Mouse (Mus musculus) ovary, postnatal 14 days (tissue): ENCODE data around the gene Clstn1.
"Not testable (repeated sequence)": the region's sequence is repeated elsewhere in the genome, so short reads cannot be mapped to it uniquely, and the experiment has no call there.

Experiments used
- DNase-seq: peaks from one replicate; pipeline ENCODE4 v3.0.0; 2022; ENCODE audit warnings: low spot score

Gene Clstn1

DNA sequence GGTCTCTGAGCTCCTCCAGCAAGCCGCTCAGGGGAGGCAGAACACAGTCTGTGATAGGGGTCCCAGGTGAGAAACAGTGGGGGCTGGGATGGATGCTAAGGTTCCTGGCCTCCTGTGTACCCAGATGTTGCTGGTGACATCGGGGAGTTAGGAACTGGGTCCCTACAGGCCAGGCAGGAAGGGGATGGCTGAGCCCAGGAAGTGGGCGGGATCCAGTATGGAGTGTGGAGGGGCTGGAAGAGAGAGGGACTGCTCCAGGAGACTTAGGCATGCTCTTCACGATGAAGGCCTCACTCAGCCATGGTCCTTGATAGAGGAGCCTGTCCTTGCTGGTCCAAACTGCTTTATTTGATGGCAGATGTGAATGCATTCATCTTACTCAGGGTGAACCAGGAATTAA lies 13.9 kb downstream of the Clstn1 start:
- DNase-seq = no peak

DNA sequence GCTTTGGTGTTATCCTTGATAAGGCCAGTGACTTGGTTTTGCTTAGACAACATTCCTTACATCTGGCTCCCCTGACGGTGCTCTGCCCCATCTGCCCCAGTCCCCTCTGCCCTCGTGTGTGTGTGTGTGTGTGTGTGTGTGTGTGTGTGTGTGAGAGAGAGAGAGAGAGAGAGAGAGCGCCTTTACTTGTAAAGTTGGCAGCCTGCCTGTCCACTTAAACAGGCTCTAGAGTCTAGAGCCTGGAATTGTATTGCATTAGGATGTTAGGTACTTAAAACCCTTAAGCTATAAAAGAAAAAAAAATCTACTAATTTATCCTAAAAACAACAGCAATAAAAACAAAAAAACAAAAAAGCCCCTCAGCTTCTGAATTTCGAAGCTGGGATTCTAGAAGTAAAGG lies 15.2 kb downstream of the Clstn1 start:
- DNase-seq = no peak

- DNase-seq = no peak
Observed at GRCm38 (mm10) chr4:149602236-149602635, 16.0 kb downstream of the Clstn1 start.

DNA sequence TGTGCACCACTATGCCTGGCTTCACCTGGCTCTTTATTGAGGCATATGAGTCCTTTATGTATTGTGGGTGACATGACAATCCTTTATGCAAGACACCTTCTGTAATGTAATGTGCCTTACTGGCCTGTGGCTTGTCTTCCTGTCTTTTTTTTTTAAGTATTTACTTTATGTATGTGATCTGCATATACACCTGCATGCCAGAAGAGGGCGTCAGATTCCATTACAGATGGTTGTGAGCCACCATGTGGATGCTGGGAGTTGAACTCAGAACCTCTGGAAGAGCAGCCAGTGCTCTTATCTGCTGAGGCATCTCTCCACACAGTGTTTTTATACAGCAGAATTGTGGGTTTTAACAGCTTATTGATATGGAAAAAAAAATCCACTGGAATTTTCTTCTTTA lies 17.6 kb downstream of the Clstn1 start:
- no peak for DNase-seq

DNA sequence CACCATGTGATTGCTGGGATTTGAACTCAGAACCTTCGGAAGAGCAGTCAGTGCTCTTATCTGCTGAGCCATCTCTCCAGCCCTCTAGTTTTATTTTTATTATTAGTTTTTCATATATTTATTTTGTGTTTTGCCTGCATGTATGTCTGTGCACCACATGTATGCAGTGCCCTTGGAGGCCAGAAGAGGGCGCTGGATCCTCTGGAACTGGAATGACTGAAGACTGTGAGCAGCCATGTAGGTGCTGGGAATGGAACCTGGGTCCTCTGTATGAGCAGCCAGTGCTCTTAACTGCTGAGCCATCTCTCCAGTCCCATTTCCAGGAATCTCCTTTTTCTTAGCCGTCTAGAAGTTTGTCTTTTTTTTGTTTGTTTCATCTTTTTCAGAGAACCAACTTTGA lies 18.2 kb downstream of the Clstn1 start:
- DNase-seq = no peak

- no peak for DNase-seq
Observed at GRCm38 (mm10) chr4:149606056-149606455, 19.8 kb downstream of the Clstn1 start.

DNA sequence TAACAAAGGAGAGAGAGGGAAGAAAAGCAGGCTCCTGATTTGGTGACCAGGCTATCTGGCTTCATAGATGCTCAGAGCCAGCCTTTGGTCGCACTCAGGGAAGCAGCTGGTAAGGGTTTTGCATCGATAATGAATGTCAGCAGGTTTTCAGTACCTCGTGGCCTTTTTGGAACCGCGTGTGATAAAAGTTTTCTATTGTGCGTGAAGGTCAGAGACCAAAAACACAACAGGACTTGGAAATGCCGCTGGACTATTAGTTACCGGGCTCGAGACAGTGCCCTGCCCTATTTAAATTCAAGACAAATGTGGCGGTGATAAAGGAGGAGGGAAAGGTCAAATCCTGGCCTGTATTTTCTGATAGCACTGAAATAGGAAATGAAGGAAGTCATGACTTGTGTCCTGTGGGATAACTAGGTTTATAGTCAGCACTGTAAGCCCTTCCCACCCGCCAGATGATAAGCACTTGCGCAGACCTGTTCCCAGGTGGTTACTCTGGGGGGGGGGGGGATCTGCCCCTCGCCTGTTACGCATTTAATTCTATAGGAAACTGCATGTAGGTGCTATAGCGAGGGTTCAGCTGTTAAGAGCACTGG lies 20.6 kb downstream of the Clstn1 start:
- no peak for DNase-seq

- peak; percentile 17 for DNase-seq
Observed at GRCm38 (mm10) chr4:149607591-149608308, 21.5 kb downstream of the Clstn1 start.

- no peak for DNase-seq
Observed at GRCm38 (mm10) chr4:149608309-149608638, 22.0 kb downstream of the Clstn1 start.

GRCm38 (mm10) chr4:149609256-149610025 lies 23.2 kb downstream of the Clstn1 start:
- no peak for DNase-seq

- peak; percentile 34 for DNase-seq
Observed at GRCm38 (mm10) chr4:149611376-149612044, 25.2 kb downstream of the Clstn1 start.

- DNase-seq = not testable (repeated sequence)
Observed at GRCm38 (mm10) chr4:149613497-149613896, 27.2 kb downstream of the Clstn1 start.

GRCm38 (mm10) chr4:149614869-149615268 lies 28.6 kb downstream of the Clstn1 start:
- no peak for DNase-seq

DNA sequence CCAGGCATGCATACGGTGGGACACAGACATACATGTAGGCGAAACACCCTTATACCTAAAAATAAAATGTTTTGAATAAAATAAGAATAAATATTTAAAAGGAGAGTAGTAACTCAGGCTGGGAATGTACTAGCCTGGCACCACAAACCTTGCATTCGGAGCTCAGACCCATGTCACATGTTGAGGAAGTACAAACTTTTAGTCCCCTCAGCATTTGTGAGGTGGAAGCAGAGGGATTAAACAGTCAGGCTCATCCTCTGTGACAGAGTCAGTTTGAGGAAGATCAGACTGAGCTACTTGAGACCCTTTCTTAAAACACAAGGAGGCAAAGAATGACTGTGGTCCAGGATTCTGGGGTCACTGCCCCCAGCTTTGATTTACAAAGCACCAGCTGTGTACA lies 30.7 kb downstream of the Clstn1 start:
- not testable (repeated sequence) for DNase-seq

GRCm38 (mm10) chr4:149619988-149620387 lies 33.7 kb downstream of the Clstn1 start:
- DNase-seq = no peak

DNA sequence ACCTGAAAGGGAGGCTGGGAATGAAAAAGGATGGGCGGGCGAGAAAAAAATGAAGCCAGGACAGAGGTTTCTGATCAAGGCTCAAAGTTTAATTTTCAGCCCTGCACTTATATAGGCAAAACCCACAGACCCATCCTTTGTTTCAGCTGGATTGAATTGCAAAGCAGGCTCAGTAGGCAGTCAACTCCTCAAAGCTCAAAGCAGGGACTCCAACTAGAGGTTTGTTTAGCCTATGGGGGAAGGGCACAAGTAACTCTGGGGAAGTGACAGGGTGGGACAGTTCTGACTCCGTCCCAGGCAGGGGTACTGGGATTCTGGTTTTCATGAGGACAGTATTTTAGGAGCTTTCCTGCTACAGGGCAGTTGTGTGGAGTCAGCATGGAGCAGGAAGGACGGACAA lies 35.0 kb downstream of the Clstn1 start:
- DNase-seq = no peak

DNA sequence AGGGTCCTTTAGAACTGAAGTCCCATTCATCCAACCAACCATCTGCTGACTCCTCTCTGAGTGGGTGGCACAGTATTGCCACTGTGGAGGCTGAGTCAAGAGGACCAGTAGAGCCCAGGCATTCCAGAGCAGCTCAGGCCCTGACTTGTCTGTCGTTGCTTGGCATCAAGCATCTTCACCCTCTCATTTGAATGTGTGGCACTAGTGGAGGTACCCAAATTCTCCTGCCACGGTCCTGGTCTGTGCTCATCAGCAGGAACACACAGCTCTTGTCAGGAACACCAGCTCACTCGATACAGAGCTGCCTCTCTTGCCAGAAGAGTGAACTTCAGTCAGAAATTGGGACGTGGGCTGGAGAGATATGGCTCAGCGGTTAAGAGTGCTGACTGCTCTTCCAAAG lies 37.4 kb downstream of the Clstn1 start:
- DNase-seq = no peak

- no peak for DNase-seq
Observed at GRCm38 (mm10) chr4:149626809-149627208, 40.5 kb downstream of the Clstn1 start.

DNA sequence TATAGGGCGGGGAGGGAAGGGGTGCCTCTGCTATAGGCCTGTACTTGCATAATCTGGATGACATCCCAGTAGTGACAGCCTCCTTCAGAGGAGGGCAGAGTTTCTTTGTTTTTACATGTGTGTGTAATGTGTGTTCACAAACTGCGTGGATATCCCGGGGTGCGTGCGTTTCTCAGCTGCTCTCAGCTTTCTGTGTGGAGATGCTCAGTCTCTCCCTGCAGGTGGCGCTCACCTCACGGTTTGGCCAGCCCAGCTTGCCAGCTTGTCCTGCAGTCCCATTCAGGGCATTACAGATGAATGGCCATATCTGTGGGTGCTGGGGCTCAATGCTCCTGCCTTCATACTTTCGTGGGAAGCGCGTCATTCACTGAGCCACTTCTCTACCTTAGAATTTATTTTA lies 42.1 kb downstream of the Clstn1 start:
- peak; percentile 24 for DNase-seq

GRCm38 (mm10) chr4:149628810-149629209 lies 42.5 kb downstream of the Clstn1 start:
- no peak for DNase-seq

DNA sequence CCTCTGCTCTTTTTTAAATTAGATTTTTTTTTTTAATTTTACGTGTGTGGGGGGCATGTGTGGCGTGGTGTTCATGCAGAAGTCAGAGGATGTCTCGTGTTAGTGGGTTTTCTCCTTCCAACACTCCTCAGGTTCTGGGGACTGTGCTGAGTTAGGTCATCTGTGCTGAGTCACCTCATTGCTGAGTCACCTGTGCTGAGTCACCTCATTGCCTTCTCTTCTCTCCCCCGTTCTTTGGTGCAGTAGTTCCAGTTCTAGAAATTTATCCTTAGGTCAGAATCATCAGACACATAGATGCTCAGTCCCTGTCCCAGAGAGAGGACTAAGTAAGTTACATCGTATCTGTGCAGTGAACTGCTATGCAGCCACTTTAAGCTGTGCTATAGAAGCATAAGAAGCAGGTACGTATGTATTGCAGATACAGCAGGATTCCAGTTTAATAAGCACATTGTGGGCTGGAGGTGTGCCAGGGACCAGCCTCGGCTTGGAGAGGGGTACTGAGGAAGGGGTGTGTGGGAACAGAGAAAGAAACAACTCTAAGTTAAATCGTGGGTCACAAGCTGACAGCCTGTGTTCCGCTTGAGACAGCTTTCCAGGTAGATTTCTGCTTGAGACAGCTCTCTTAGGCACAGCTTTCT lies 46.5 kb downstream of the Clstn1 start:
- DNase-seq = no peak

GRCm38 (mm10) chr4:149634157-149634556 lies 47.9 kb downstream of the Clstn1 start:
- no peak for DNase-seq
